23 mouse cellular contexts compared by ENCODE assay signal in the genomic region with DNA sequence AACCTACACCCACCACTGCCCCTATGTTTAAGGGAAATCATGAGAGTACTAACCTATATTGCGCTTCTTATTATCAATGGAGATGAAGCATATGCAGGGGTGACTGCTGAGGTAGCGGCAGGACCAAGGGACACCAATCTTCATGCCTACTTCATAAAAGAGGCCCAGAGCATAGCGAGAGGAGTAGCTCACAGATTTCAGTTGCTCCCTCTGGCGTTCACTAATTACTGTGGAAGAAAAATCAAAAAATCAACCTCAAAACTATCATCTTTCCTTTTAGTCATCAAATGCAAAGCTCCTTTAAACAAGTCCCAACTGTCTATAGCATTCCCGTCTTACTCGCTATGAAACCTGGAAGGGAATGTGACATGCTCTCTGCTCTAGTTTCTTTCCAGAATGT.
DNase-seq lines count a peak whose midpoint lies in the region; ATAC-seq and TF ChIP-seq lines count a peak whose summit lies in the region.
"Had no signal": no experiment of that assay in that cellular context is flagged by ENCODE, and none has a peak within 500 bp of the region (broad histone marks: within the 10 kb centered on the region; RNA-seq: fewer than 3 reads in every experiment).

No protein-coding gene starts in this region.

- no peak overlapping the region for H3K9ac ChIP-seq in heart, adult 2 months (ENCODE audit: low read depth, low read length)
- no peak overlapping the region for H3K9ac ChIP-seq in kidney, postnatal 0 days (ENCODE audit: low read depth, low read length)
- H3K9ac ChIP-seq in midbrain, postnatal 0 days (replicated peaks; ENCODE audit: low read length, poor library complexity, severe bottlenecking), result no peak overlapping the region
- H3K9ac ChIP-seq in midbrain, embryonic 14.5 days (replicated peaks; ENCODE audit: low read length), result no peak overlapping the region
- H3K9ac ChIP-seq: embryonic facial prominence, embryonic 15.5 days; heart, embryonic 13.5 days; hindbrain, embryonic 12.5 days had no signal

- no peak overlapping the region for H3K4me3 ChIP-seq in heart, adult 2 months
- no peak overlapping the region for H3K4me3 ChIP-seq in heart, embryonic 10.5 days
- no peak overlapping the region for H3K4me3 ChIP-seq in kidney, postnatal 0 days (replicated peaks; ENCODE audit: low read depth, low read length)
- no peak overlapping the region for H3K4me3 ChIP-seq in midbrain, postnatal 0 days (ENCODE audit: low read depth, low read length)
- H3K4me3 ChIP-seq in midbrain, embryonic 14.5 days (replicated peaks; ENCODE audit: low read depth, low read length), result no peak overlapping the region
- H3K4me3 ChIP-seq: embryonic facial prominence, embryonic 15.5 days; erythroblast, embryonic 14.5 days; forebrain, embryonic 10.5 days; heart, embryonic 13.5 days; hindbrain, embryonic 12.5 days had no signal

- 85% methylated on average over 6 of the region's 6 CpGs for WGBS in heart, adult 2 months
- 76% methylated on average over 6 of the region's 6 CpGs for WGBS in heart, embryonic 10.5 days
- 88% methylated on average over 6 of the region's 6 CpGs for WGBS in kidney, postnatal 0 days
- 82% methylated on average over 6 of the region's 6 CpGs for WGBS in midbrain, postnatal 0 days
- 85% methylated on average over 6 of the region's 6 CpGs for whole genome bisulfite sequencing in midbrain, embryonic 14.5 days

- no peak for TF ChIP-seq EP300 in heart, adult 2 months (IDR thresholded peaks at IDR 0.05; ENCODE audit: insufficient read depth, low read depth, low read length)

- 0 out of 2 replicates have a peak, but pooled peaks have one; percentile 26 for TF ChIP-seq CTCF in heart, adult 2 months (IDR thresholded peaks at IDR 0.05)
- peak; percentile 43 for TF ChIP-seq CTCF in kidney, postnatal 0 days (IDR thresholded peaks at IDR 0.05; ENCODE audit: low read depth)
- peak; percentile 36; the same call in 1 of the 2 replicates for TF ChIP-seq CTCF in midbrain, postnatal 0 days (IDR thresholded peaks at IDR 0.05)

- H3K9me3 ChIP-seq in heart, embryonic 10.5 days, result no peaks in the 10 kb centered on the region
- H3K9me3 ChIP-seq in kidney, postnatal 0 days (replicated peaks; ENCODE audit: low read length), result no peaks in the 10 kb centered on the region
- H3K9me3 ChIP-seq in midbrain, postnatal 0 days (ENCODE audit: low read length), result no peaks in the 10 kb centered on the region
- H3K9me3 ChIP-seq in midbrain, embryonic 14.5 days (ENCODE audit: control insufficient read depth, low read length), result no peaks in the 10 kb centered on the region
- H3K9me3 ChIP-seq: embryonic facial prominence, embryonic 15.5 days; forebrain, embryonic 10.5 days; heart, embryonic 13.5 days; hindbrain, embryonic 12.5 days had no signal

- no peaks in the 10 kb centered on the region for H3K4me1 ChIP-seq in heart, adult 2 months (ENCODE audit: control insufficient read depth, insufficient read depth, low read length)
- no peaks in the 10 kb centered on the region for H3K4me1 ChIP-seq in heart, embryonic 10.5 days
- no peaks in the 10 kb centered on the region for H3K4me1 ChIP-seq in kidney, postnatal 0 days (replicated peaks; ENCODE audit: insufficient read depth, low read length)
- H3K4me1 ChIP-seq in midbrain, postnatal 0 days (ENCODE audit: insufficient read depth, low read length), result no peaks in the 10 kb centered on the region
- H3K4me1 ChIP-seq in midbrain, embryonic 14.5 days (ENCODE audit: control insufficient read depth, insufficient read depth, low read length), result no peaks in the 10 kb centered on the region
- H3K4me1 ChIP-seq: embryonic facial prominence, embryonic 15.5 days; heart, embryonic 13.5 days; hindbrain, embryonic 12.5 days had no signal

- no peak for DNase-seq in heart, adult 2 months
- DNase-seq in heart, embryonic 10.5 days (ENCODE audit: low spot score), result no peak
- no peak for DNase-seq in kidney, postnatal 0 days (ENCODE audit: low spot score)
- no peak for DNase-seq in kidney, postnatal 4 days
- DNase-seq in midbrain, postnatal 0 days (ENCODE audit: low spot score), result no peak
- DNase-seq in midbrain, embryonic 14.5 days, result no peak
- DNase-seq: adrenal gland, adult 8-10 months; adrenal gland, postnatal 36 days; cerebellum, adult 11 months; cerebellum, adult 8-10 months; cerebellum, postnatal 14 days; embryo, embryonic 11 days; gastrocnemius, postnatal 10 days; heart, adult 18-20 months; heart, postnatal 10 days; heart, postnatal 4 days had no signal

- no peaks in the 10 kb centered on the region for H3K27me3 ChIP-seq in heart, adult 2 months (ENCODE audit: control insufficient read depth, insufficient read depth, low read length)
- H3K27me3 ChIP-seq in heart, embryonic 10.5 days (ENCODE audit: insufficient read depth, poor library complexity, severe bottlenecking), result no peaks in the 10 kb centered on the region
- H3K27me3 ChIP-seq in kidney, postnatal 0 days (ENCODE audit: insufficient read depth, low read length), result no peaks in the 10 kb centered on the region
- H3K27me3 ChIP-seq in midbrain, postnatal 0 days (ENCODE audit: insufficient read depth, low read length), result no peaks in the 10 kb centered on the region
- no peaks in the 10 kb centered on the region for H3K27me3 ChIP-seq in midbrain, embryonic 14.5 days (ENCODE audit: control insufficient read depth, insufficient read depth, low read length)
- H3K27me3 ChIP-seq: embryonic facial prominence, embryonic 15.5 days; heart, embryonic 13.5 days; hindbrain, embryonic 12.5 days had no signal

- no peak overlapping the region for H3K4me2 ChIP-seq in kidney, postnatal 0 days (ENCODE audit: low read length)
- H3K4me2 ChIP-seq in midbrain, postnatal 0 days (ENCODE audit: low read depth, low read length, poor library complexity, severe bottlenecking), result no peak overlapping the region
- H3K4me2 ChIP-seq in midbrain, embryonic 14.5 days (ENCODE audit: low read length), result no peak overlapping the region
- H3K4me2 ChIP-seq: embryonic facial prominence, embryonic 15.5 days; heart, embryonic 13.5 days; hindbrain, embryonic 12.5 days had no signal

- intact Hi-C loops in heart, adult 2 months (cut with DNase I), result no loop called here

- no peak for TF ChIP-seq POLR2A in heart, adult 2 months (IDR thresholded peaks at IDR 0.05; ENCODE audit: insufficient read depth, low read depth, low read length)

- no peak for ATAC-seq in kidney, postnatal 0 days (replicated peaks; ENCODE audit: low FRiP score, low read depth)
- no peak for ATAC-seq in midbrain, postnatal 0 days (ENCODE audit: low FRiP score)
- no peak for ATAC-seq in midbrain, embryonic 14.5 days (ENCODE audit: low FRiP score, low TSS enrichment)
- ATAC-seq in megakaryocyte, adult 5-6 weeks (ENCODE audit: poor library complexity, severe bottlenecking), result no peak
- ATAC-seq: forebrain, embryonic 14.5 days had no signal

- no peaks in the 10 kb centered on the region for H3K79me2 ChIP-seq in heart, adult 2 months (replicated peaks; ENCODE audit: control insufficient read depth, insufficient read depth, low read length)

- H3K36me3 ChIP-seq in heart, adult 2 months (ENCODE audit: control insufficient read depth, insufficient read depth, low read length), result no peaks in the 10 kb centered on the region
- H3K36me3 ChIP-seq in heart, embryonic 10.5 days, result no peaks in the 10 kb centered on the region
- no peaks in the 10 kb centered on the region for H3K36me3 ChIP-seq in kidney, postnatal 0 days (ENCODE audit: insufficient read depth, low read length)
- H3K36me3 ChIP-seq in midbrain, postnatal 0 days (ENCODE audit: insufficient read depth, low read length), result no peaks in the 10 kb centered on the region
- no peaks in the 10 kb centered on the region for H3K36me3 ChIP-seq in midbrain, embryonic 14.5 days (ENCODE audit: control insufficient read depth, insufficient read depth, low read length)
- H3K36me3 ChIP-seq: embryonic facial prominence, embryonic 15.5 days; forebrain, embryonic 10.5 days; heart, embryonic 13.5 days; hindbrain, embryonic 12.5 days had no signal

- H3K27ac ChIP-seq in heart, adult 2 months, result no peak overlapping the region
- no peak overlapping the region for H3K27ac ChIP-seq in heart, embryonic 10.5 days
- H3K27ac ChIP-seq in kidney, postnatal 0 days, result no peak overlapping the region
- H3K27ac ChIP-seq in midbrain, postnatal 0 days (ENCODE audit: low read depth, low read length), result no peak overlapping the region
- H3K27ac ChIP-seq in midbrain, embryonic 14.5 days (replicated peaks; ENCODE audit: low read depth, low read length), result no peak overlapping the region
- H3K27ac ChIP-seq: embryonic facial prominence, embryonic 15.5 days; forebrain, embryonic 10.5 days; heart, embryonic 13.5 days; hindbrain, embryonic 12.5 days had no signal
